Mouse (Mus musculus) hindbrain, embryonic 10.5 days (tissue): ENCODE measurements around the gene Ajap1. TPM values are rescaled to one million over a fixed set of nuclear protein-coding genes. Genes with fewer than 3 reads are reported as not detected.
A peak's percentile ranks its signal among the peaks of the same experiment; 100 is the strongest.

Source experiments
- DNase-seq: peaks from one replicate; pipeline ENCODE4 v3.0.0-alpha.2; 2017; ENCODE audit warnings: low spot score
- H3K27ac ChIP-seq: fragments of 300-500 bp; sonication (generic); 2 replicates; pipeline ENCODE4 v1.5.1; 2016; ENCODE audit warnings: mild to moderate bottlenecking, moderate library complexity
- H3K27me3 ChIP-seq: fragments of 300-500 bp; sonication (generic); 2 replicates; pipeline ENCODE4 v1.6.1; 2016; ENCODE audit warnings: mild to moderate bottlenecking; ENCODE audit not compliant: poor library complexity, insufficient read depth, severe bottlenecking
- H3K36me3 ChIP-seq: fragments of 300-500 bp; sonication (generic); 2 replicates; pipeline ENCODE4 v1.6.1; 2016; ENCODE audit warnings: mild to moderate bottlenecking, moderate library complexity
- H3K4me1 ChIP-seq: fragments of 300-500 bp; sonication (generic); replicated peaks from 2 replicates; pipeline ENCODE4 v1.6.1; 2016; ENCODE audit warnings: mild to moderate bottlenecking
- H3K4me3 ChIP-seq: fragments of 300-500 bp; sonication (generic); 2 replicates; pipeline ENCODE4 v1.5.1; 2016; ENCODE audit warnings: mild to moderate bottlenecking, moderate library complexity
- H3K9me3 ChIP-seq: fragments of 300-500 bp; sonication (generic); 2 replicates; pipeline ENCODE4 v1.6.1; 2016; ENCODE audit warnings: mild to moderate bottlenecking, moderate library complexity
- WGBS: fragments of 180-500 bp; shearing (Covaris S2); methylation state at CpG from one replicate; pipeline ENCODE4 v1.1.7; 2016; 5-methylcytosine and 5-hydroxymethylcytosine counted together
- polyA plus RNA-seq: library from polyadenylated mRNA; unstranded; fragments of >200 nt; fragmentation: Nextera tagmentation; extraction: Ambion mirVana; gene quantifications from 2 replicates; pipeline ENCODE4 v1.2.1, GENCODE M21; 2016

Ajap1 gene
- polyA plus RNA-seq, 1 experiment from 2014 or later, result 3.5 TPM

DNA sequence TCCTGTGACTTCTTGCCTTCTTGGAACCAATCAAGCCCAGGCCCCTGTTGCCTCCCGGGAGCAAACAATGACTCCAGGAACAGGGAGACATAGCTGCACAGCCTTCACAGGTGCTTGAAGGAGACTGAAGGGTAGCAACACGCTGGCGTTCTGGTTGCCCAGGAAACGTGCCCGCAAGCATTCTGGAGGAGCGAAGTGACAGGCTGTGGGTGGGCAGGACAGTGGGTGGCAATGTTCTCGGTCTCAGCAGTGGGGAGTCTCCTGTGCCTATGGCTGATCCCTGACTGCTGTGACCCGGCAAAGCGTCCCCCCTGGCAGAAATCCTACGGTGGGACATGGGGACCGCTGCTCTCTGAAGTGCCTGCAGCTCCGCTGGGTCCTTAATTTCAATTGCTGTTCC is 43.6 kb downstream of the Ajap1 start:
- WGBS, result 59% methylated on average over 12 of the region's 12 CpGs
- Histone ChIP-seq H3K4me1 (peaks cover 46% of the 10 kb centered on the region), H3K9me3 (no peaks in the 10 kb centered on the region), H3K36me3 (no peaks in the 10 kb centered on the region), H3K4me3 (no peak overlapping the region), H3K27me3 (no peaks in the 10 kb centered on the region; the same call in 1 of the 2 replicates), H3K27ac (peak overlapping the region; percentile 59)
- no peak for DNase-seq

GRCm38 (mm10) chr4:153437196-153437595 is 45.4 kb downstream of the Ajap1 start:
- Histone ChIP-seq H3K9me3 (no peaks in the 10 kb centered on the region), H3K27ac (no peak overlapping the region), H3K4me3 (no peak overlapping the region), H3K4me1 (peaks cover 46% of the 10 kb centered on the region), H3K27me3 (no peaks in the 10 kb centered on the region; the same call in 1 of the 2 replicates), H3K36me3 (peaks cover 5% of the 10 kb centered on the region; the same call in 1 of the 2 replicates)
- 69% methylated on average over 9 of the region's 9 CpGs for WGBS
- DNase-seq, result no peak

- 80% methylated on average over 5 of the region's 5 CpGs for WGBS
- Histone ChIP-seq H3K4me3 (no peak overlapping the region), H3K27ac (peak overlapping the region; percentile 18; the same call in 1 of the 2 replicates), H3K9me3 (no peaks in the 10 kb centered on the region), H3K36me3 (peaks cover 18% of the 10 kb centered on the region), H3K4me1 (peaks cover 40% of the 10 kb centered on the region), H3K27me3 (no peaks in the 10 kb centered on the region)
- no peak for DNase-seq
These were observed 46.7 kb downstream of the Ajap1 start for GRCm38 (mm10) chr4:153435917-153436316.

GRCm38 (mm10) chr4:153429971-153430370 is 52.6 kb downstream of the Ajap1 start:
- Histone ChIP-seq H3K36me3 (peaks cover 35% of the 10 kb centered on the region), H3K4me1 (peaks cover 38% of the 10 kb centered on the region), H3K27me3 (no peaks in the 10 kb centered on the region), H3K27ac (no peak overlapping the region), H3K4me3 (no peak overlapping the region), H3K9me3 (peaks cover 9% of the 10 kb centered on the region; the same call in 1 of the 2 replicates)
- 93% methylated on average over 2 of the region's 2 CpGs for WGBS
- peak; percentile 35 for DNase-seq

DNA sequence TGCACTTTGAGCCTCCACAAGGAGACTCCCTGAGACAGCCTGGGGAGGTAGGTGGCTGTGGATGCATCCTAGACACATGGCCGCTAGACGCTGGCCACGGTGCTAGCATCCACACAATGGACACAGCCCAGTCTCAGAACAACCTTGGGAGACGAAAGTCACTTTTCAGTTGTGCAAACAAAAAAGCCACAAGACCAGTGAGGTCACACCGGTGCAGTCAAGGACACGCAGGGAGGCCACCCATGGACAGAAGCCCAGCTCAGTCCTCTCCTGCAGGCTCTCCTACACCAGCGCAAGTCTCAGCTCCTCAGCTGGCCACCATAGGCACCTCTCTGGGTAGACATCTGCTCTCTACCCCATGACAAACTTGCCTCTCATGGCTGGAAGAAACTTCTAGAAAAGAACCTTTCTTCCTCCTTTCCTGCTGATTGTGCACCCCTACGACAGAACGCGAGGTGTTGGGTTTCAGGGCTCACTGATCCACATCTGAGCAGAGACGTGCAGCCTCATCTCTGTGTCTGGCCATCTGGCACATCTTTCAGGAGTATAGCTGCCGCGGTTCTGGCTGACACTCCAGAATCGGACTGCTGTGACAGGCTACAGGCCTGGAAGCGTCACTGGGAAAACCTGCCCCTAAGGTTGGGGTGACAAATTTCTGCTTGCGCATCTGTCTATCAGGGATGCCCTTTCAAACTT is 56.5 kb downstream of the Ajap1 start:
- H3K4me3 ChIP-seq, result no peak overlapping the region
- 70% methylated on average over 16 of the region's 16 CpGs for WGBS
- H3K27me3 ChIP-seq, result no peaks in the 10 kb centered on the region
- peak overlapping the region; percentile 82 for H3K27ac ChIP-seq
- peaks cover 45% of the 10 kb centered on the region for H3K4me1 ChIP-seq
- H3K9me3 ChIP-seq, result peaks cover 9% of the 10 kb centered on the region; the same call in 1 of the 2 replicates
- peaks cover 22% of the 10 kb centered on the region for H3K36me3 ChIP-seq
- no peak for DNase-seq

DNA sequence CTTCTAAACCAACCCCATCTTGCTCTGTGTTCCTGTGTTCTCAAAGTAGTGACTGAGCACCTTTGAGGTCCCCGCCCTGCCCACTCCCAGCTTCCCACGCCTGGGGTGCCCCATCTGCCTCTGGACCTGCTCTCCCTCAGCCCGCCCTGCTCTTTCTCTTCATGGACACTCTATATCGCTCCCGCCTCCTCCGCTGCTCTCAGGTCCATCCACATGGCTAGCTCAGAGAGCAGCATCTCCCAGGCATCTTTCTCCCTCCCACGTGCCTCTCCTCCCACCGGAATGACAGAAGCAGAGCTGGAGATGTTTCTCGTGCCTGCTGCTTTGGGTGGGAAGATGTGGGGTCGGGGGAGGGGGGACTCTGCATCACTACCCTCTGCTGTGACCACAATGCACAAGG is 58.3 kb downstream of the Ajap1 start:
- 86% methylated on average over 10 of the region's 10 CpGs for WGBS
- Histone ChIP-seq H3K27ac (0 out of 2 replicates have a peak overlapping the region, but pooled peaks have one; percentile 35), H3K4me3 (no peak overlapping the region), H3K27me3 (no peaks in the 10 kb centered on the region), H3K4me1 (peaks cover 52% of the 10 kb centered on the region), H3K36me3 (peaks cover 4% of the 10 kb centered on the region), H3K9me3 (0 out of 2 replicates have a peak, but pooled peaks cover under 1% of the 10 kb centered on the region)
- DNase-seq, result no peak

DNA sequence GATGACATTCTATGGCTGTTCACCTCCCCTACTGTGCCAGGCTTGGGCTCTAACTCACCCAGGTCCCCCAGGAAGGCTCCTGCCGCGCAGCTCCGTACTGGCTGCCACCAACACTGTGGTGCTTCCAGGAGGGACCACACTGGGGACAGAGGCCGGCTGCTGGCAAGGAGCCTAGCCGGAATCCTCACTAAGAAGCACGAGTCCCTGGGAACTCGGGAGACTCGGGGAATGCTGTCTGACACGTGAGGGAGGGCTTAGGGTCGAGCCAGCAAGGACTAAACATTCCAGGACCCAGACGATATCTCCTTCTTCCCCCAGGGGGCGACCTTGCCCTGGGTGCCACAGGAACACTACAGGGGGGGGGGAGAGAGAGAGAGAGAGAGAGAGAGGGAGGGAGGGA is 64.7 kb downstream of the Ajap1 start:
- Histone ChIP-seq H3K4me3 (peak overlapping the region; percentile 48), H3K27ac (peak overlapping the region; percentile 71), H3K4me1 (peaks cover 56% of the 10 kb centered on the region), H3K9me3 (no peaks in the 10 kb centered on the region), H3K27me3 (no peaks in the 10 kb centered on the region), H3K36me3 (0 out of 2 replicates have a peak, but pooled peaks cover 3% of the 10 kb centered on the region)
- WGBS, result 3% methylated on average over 11 of the region's 12 CpGs
- peak; percentile 60 for DNase-seq

DNA sequence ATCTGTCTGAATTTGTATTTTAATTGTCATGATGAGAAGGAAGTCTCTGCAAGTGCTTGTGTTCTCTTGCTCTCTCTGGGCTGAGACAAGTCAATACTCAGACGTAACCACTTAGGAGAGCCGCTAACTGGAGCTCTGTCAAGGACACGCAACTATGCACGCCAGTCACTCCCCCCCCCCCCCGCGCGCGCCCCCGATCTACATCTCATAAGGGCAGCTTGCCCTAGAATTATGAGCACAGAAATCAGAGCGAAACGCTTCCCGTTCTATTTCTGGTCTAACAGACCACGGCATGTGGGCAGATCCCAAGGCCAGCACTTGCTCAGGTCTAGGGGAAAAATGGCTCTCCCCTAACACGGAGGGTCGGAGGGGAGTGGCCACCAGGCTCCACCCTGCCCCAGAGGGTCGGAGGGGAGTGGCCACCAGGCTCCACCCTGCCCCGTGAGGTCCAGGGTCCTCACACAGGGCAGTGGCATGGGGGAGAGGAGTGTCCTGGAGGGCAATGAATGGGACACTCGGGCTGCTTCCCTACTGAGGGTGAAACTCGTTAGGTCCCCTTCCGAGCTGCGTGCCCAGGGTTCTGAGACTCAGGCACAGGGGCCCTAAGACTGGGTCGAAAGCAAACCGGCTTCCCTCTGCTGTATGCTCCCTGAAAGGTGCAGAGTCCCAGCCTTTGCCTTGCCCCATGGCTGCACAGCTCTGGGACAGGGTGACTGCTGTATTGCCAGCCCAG is 65.3 kb downstream of the Ajap1 start:
- Histone ChIP-seq H3K4me1 (peaks cover 56% of the 10 kb centered on the region), H3K27me3 (no peaks in the 10 kb centered on the region), H3K27ac (peak overlapping the region; percentile 71), H3K4me3 (peak overlapping the region; percentile 48), H3K9me3 (no peaks in the 10 kb centered on the region), H3K36me3 (0 out of 2 replicates have a peak, but pooled peaks cover 3% of the 10 kb centered on the region)
- 6% methylated on average over 23 of the region's 23 CpGs for WGBS
- peak; percentile 63 for DNase-seq

GRCm38 (mm10) chr4:153416111-153416510 is 66.5 kb downstream of the Ajap1 start:
- DNase-seq, result no peak
- H3K27me3 ChIP-seq, result no peaks in the 10 kb centered on the region
- H3K9me3 ChIP-seq, result no peaks in the 10 kb centered on the region

GRCm38 (mm10) chr4:153398421-153398820 is 84.2 kb downstream of the Ajap1 start:
- Histone ChIP-seq H3K4me3 (no peak overlapping the region), H3K27ac (no peak overlapping the region), H3K36me3 (no peaks in the 10 kb centered on the region; the same call in 1 of the 2 replicates), H3K9me3 (no peaks in the 10 kb centered on the region), H3K27me3 (no peaks in the 10 kb centered on the region), H3K4me1 (0 out of 2 replicates have a peak, but pooled peaks cover 3% of the 10 kb centered on the region)
- WGBS, result 90% methylated on average over 8 of the region's 8 CpGs
- DNase-seq, result no peak

More at GRCm38 (mm10) chr4:153416111-153416510, 66.5 kb downstream of the Ajap1 start:
- no peaks in the 10 kb centered on the region for H3K36me3 ChIP-seq
- WGBS, result 76% methylated on average over 9 of the region's 9 CpGs
- H3K4me3 ChIP-seq, result no peak overlapping the region
- H3K27ac ChIP-seq, result no peak overlapping the region
- H3K4me1 ChIP-seq, result peaks cover 56% of the 10 kb centered on the region

- H3K27me3 ChIP-seq, result no peaks in the 10 kb centered on the region
- H3K4me3 ChIP-seq, result no peak overlapping the region
- no peak for DNase-seq
- H3K9me3 ChIP-seq, result peaks cover 6% of the 10 kb centered on the region
- H3K27ac ChIP-seq, result no peak overlapping the region
- no peaks in the 10 kb centered on the region for H3K4me1 ChIP-seq
- peaks cover 23% of the 10 kb centered on the region for H3K36me3 ChIP-seq
- 92% methylated on average over 12 of the region's 12 CpGs for WGBS
These were observed 95.1 kb downstream of the Ajap1 start for GRCm38 (mm10) chr4:153387478-153387877.

- WGBS, result 42% methylated on average over 7 of the region's 7 CpGs
- H3K27ac ChIP-seq, result no peak overlapping the region
- peaks cover 23% of the 10 kb centered on the region for H3K36me3 ChIP-seq
- H3K4me1 ChIP-seq, result peaks cover 29% of the 10 kb centered on the region
- H3K4me3 ChIP-seq, result no peak overlapping the region
- no peak for DNase-seq
- peaks cover 6% of the 10 kb centered on the region for H3K9me3 ChIP-seq
- no peaks in the 10 kb centered on the region for H3K27me3 ChIP-seq
These were observed 101.2 kb downstream of the Ajap1 start for GRCm38 (mm10) chr4:153381433-153381832.

DNA sequence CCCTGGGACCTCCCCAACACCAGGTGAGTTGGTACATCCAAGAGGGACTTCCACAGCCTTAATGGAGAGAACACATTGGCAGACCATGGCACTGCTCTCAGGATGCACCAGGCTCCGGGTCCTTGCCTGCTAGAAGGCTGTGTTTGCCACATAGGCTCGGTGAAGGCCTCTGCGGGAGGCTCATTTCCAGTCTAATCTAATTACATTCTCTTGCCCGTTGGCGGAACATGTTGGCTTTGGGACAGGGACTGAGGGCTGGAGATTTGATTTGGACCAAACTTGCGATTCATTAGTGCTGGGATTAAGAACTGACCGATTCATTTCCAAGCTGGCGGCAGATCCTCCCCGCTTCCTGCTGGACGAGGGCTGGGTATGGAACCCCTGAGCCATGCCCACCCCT is 101.7 kb downstream of the Ajap1 start:
- H3K36me3 ChIP-seq, result peaks cover 23% of the 10 kb centered on the region
- H3K9me3 ChIP-seq, result peaks cover 6% of the 10 kb centered on the region
- DNase-seq, result no peak
- H3K27ac ChIP-seq, result no peak overlapping the region
- peaks cover 29% of the 10 kb centered on the region for H3K4me1 ChIP-seq
- WGBS, result 89% methylated on average over 10 of the region's 10 CpGs
- no peaks in the 10 kb centered on the region for H3K27me3 ChIP-seq
- no peak overlapping the region for H3K4me3 ChIP-seq
